In genomic region chr5:95946344-95946743, GRCm38 (mm10) we compare ENCODE assay signal across 26 mouse cellular contexts. TPM values are rescaled to one million over a fixed set of nuclear protein-coding genes. Genes with fewer than 3 reads are reported as not detected.
DNase-seq lines count a peak whose midpoint lies in the region; ATAC-seq lines count a peak whose summit lies in the region.
"Had no signal": no experiment of that assay in that cellular context is flagged by ENCODE, and none has a peak within 500 bp of the region (broad histone marks: within the 10 kb centered on the region; RNA-seq: fewer than 3 reads in every experiment).

No protein-coding gene starts in this region.

- peaks cover 35% of the 10 kb centered on the region for H3K4me1 ChIP-seq in heart, embryonic 13.5 days
- peaks cover 3% of the 10 kb centered on the region for H3K4me1 ChIP-seq in heart, embryonic 11.5 days (ENCODE audit: control insufficient read depth, insufficient read depth, low read length)
- H3K4me1 ChIP-seq: embryonic facial prominence, embryonic 13.5 days; forebrain, embryonic 12.5 days; intestine, embryonic 15.5 days had no signal

- H3K4me2 ChIP-seq in heart, embryonic 13.5 days = no peak overlapping the region
- H3K4me2 ChIP-seq in heart, embryonic 11.5 days = no peak overlapping the region
- H3K4me2 ChIP-seq: embryonic facial prominence, embryonic 13.5 days; forebrain, embryonic 12.5 days; hindbrain, embryonic 14.5 days; intestine, embryonic 15.5 days; kidney, embryonic 15.5 days had no signal

- 13% methylated on average over 2 of the region's 2 CpGs for WGBS in heart, embryonic 13.5 days
- WGBS in heart, embryonic 11.5 days (ENCODE audit: insufficient replicate concordance) = 36% methylated on average over 2 of the region's 2 CpGs

- no peak overlapping the region for H3K9ac ChIP-seq in heart, embryonic 13.5 days
- H3K9ac ChIP-seq in heart, embryonic 11.5 days (ENCODE audit: low read depth, low read length) = no peak overlapping the region
- H3K9ac ChIP-seq: embryonic facial prominence, embryonic 13.5 days; forebrain, embryonic 12.5 days; hindbrain, embryonic 14.5 days; intestine, embryonic 15.5 days; kidney, embryonic 15.5 days had no signal

- ATAC-seq in heart, embryonic 13.5 days (ENCODE audit: extremely low read depth, insufficient number of reproducible peaks, low FRiP score, low TSS enrichment) = no peak
- ATAC-seq in heart, embryonic 11.5 days (replicated peaks; ENCODE audit: insufficient number of reproducible peaks, low FRiP score, low TSS enrichment) = no peak; the same call in 1 of the 2 replicates
- ATAC-seq: CD4-positive, CD25-positive, alpha-beta regulatory T cell, adult 4 months; forebrain, embryonic 16.5 days; intestine, embryonic 15.5 days had no signal

- DNase-seq in adrenal gland, adult (ENCODE audit: inconsistent age in 2 of 2, low spot score in 1 of 2) = peak; percentile 30 to 73
- DNase-seq in adrenal gland, adult 18-20 months (ENCODE audit: low spot score in 2 of 2) = no peak
- DNase-seq in adrenal gland, postnatal 14 days = peak; percentile 23
- no peak for DNase-seq in embryo, embryonic 9.5 days (ENCODE audit: extremely low spot score)
- DNase-seq in cerebellum, adult 18-20 months = no peak
- DNase-seq: B cell, adult 2 months; cerebellum, adult 11 months; cerebellum, adult 9-10 months; cerebellum, postnatal 25 days; gastrocnemius, postnatal 14 days; heart, postnatal 14 days; kidney, adult 18-20 months had no signal

- H3K4me3 ChIP-seq in heart, embryonic 13.5 days = no peak overlapping the region
- H3K4me3 ChIP-seq in heart, embryonic 11.5 days (ENCODE audit: low read depth, low read length) = no peak overlapping the region
- H3K4me3 ChIP-seq: embryonic facial prominence, embryonic 13.5 days; forebrain, embryonic 12.5 days; hindbrain, embryonic 10.5 days; intestine, embryonic 15.5 days; kidney, embryonic 15.5 days had no signal

- no peaks in the 10 kb centered on the region for H3K36me3 ChIP-seq in heart, embryonic 13.5 days
- H3K36me3 ChIP-seq in heart, embryonic 11.5 days (ENCODE audit: control insufficient read depth, insufficient read depth, low read length) = no peaks in the 10 kb centered on the region
- H3K36me3 ChIP-seq: embryonic facial prominence, embryonic 13.5 days; forebrain, embryonic 12.5 days; G1E; hindbrain, embryonic 10.5 days; intestine, embryonic 15.5 days; kidney, embryonic 15.5 days had no signal

- H3K27me3 ChIP-seq in heart, embryonic 13.5 days (replicated peaks) = no peaks in the 10 kb centered on the region
- H3K27me3 ChIP-seq in heart, embryonic 11.5 days (ENCODE audit: control insufficient read depth, insufficient read depth, low read length) = no peaks in the 10 kb centered on the region
- H3K27me3 ChIP-seq: embryonic facial prominence, embryonic 13.5 days; forebrain, embryonic 12.5 days; intestine, embryonic 15.5 days; kidney, embryonic 15.5 days had no signal

- H3K9me3 ChIP-seq in heart, embryonic 13.5 days = no peaks in the 10 kb centered on the region
- H3K9me3 ChIP-seq in heart, embryonic 11.5 days (replicated peaks; ENCODE audit: control insufficient read depth, low read length) = no peaks in the 10 kb centered on the region
- H3K9me3 ChIP-seq: embryonic facial prominence, embryonic 13.5 days; forebrain, embryonic 12.5 days; G1E; hindbrain, embryonic 10.5 days; intestine, embryonic 15.5 days; kidney, embryonic 15.5 days had no signal

- peak overlapping the region; percentile 50; the same call in 1 of the 2 replicates for H3K27ac ChIP-seq in heart, embryonic 13.5 days (replicated peaks)
- H3K27ac ChIP-seq in heart, embryonic 11.5 days (ENCODE audit: low read depth, low read length) = no peak overlapping the region
- H3K27ac ChIP-seq: embryonic facial prominence, embryonic 13.5 days; forebrain, embryonic 12.5 days; hindbrain, embryonic 10.5 days; hindbrain, embryonic 14.5 days; intestine, embryonic 15.5 days; kidney, embryonic 15.5 days had no signal

RNA-seq across cellular contexts. Expression of gene Cxcl13, which starts 10.4 kb away (rescaled TPM):
- 1 to 10 TPM; 2.1 to 2.6 TPM for total RNA-seq in adrenal gland, adult 18-20 months (2021)
- polyA plus RNA-seq in heart, embryonic 13.5 days (2015; fragmentation: Nextera tagmentation; extraction: Ambion mirVana) = 2.4 and 5.3 TPM in 2 replicates
- polyA plus RNA-seq in heart, embryonic 11.5 days (2014; fragmentation: Nextera tagmentation; extraction: Ambion mirVana) = 0.86 and 1.2 TPM in 2 replicates
- total RNA-seq in adrenal gland, postnatal 14 days (2021) = 1.4 and 15.9 TPM in 2 replicates
- total RNA-seq: G1E; gastrocnemius, postnatal 14 days; granulocyte monocyte progenitor cell, adult 5-6 weeks had no signal
- polyA plus RNA-seq: brain, embryonic 14.5 days; CD4-positive, CD25-positive, alpha-beta regulatory T cell, adult 4 months; forebrain, embryonic 12.5 days; forebrain, embryonic 16.5 days; frontal cortex, adult 2 months; G1E had no signal

Comparison
In these comparisons a context has a peak if more than half of its experiments do, and no peak if none do; other contexts are left out.
1. DNase-seq: peak in adrenal gland, adult (2 of 2) and adrenal gland, postnatal 14 days (single experiment); none in adrenal gland, adult 18-20 months (0 of 2), embryo, embryonic 9.5 days (single experiment) and cerebellum, adult 18-20 months (0 of 2).